Mouse (Mus musculus) midbrain, embryonic 15.5 days (tissue): ENCODE data around the gene Olfr893. TPM values are rescaled to one million over a fixed set of nuclear protein-coding genes. Genes with fewer than 3 reads are reported as not detected.
"Not testable (repeated sequence)": the region's sequence is repeated elsewhere in the genome, so short reads cannot be mapped to it uniquely, and the experiment has no call there.

ENCODE experiments used
- ATAC-seq: fragments of 200-750 bp; cut with Nextera tagmentation; replicated peaks from 2 replicates; pipeline ENCODE4 v1.8.0; 2017; ENCODE audit warnings: moderate TSS enrichment
- H3K27ac ChIP-seq: fragments of 300-500 bp; sonication (generic); 2 replicates; pipeline ENCODE4 v1.5.1; 2015; ENCODE audit warnings: mild to moderate bottlenecking, inconsistent platforms
- H3K27me3 ChIP-seq: fragments of 300-500 bp; sonication (generic); replicated peaks from 2 replicates; pipeline ENCODE4 v1.6.1; 2015; ENCODE audit warnings: inconsistent platforms
- H3K36me3 ChIP-seq: fragments of 300-500 bp; sonication (generic); replicated peaks from 2 replicates; pipeline ENCODE4 v1.6.1; 2015; ENCODE audit warnings: inconsistent platforms
- H3K4me1 ChIP-seq: fragments of 300-500 bp; sonication (generic); 2 replicates; pipeline ENCODE4 v1.6.1; 2015; ENCODE audit warnings: inconsistent platforms
- H3K4me2 ChIP-seq: fragments of 300-500 bp; sonication (generic); 2 replicates; pipeline ENCODE4 v1.6.1; 2015; ENCODE audit warnings: inconsistent platforms, mild to moderate bottlenecking, moderate library complexity
- H3K4me3 ChIP-seq: fragments of 300-500 bp; sonication (generic); 2 replicates; pipeline ENCODE4 v1.5.1; 2015; ENCODE audit warnings: mild to moderate bottlenecking, inconsistent platforms
- H3K9ac ChIP-seq: fragments of 300-500 bp; sonication (generic); 2 replicates; pipeline ENCODE4 v1.6.1; 2015; ENCODE audit warnings: mild to moderate bottlenecking, inconsistent platforms
- H3K9me3 ChIP-seq: fragments of 300-500 bp; sonication (generic); 2 replicates; pipeline ENCODE4 v1.6.1; 2016; ENCODE audit warnings: inconsistent platforms
- WGBS: fragments of 180-500 bp; shearing (Covaris S2); methylation state at CpG from one replicate; pipeline ENCODE4 v1.1.7; 2015; ENCODE audit warnings: mixed read lengths; 5-methylcytosine and 5-hydroxymethylcytosine counted together
- polyA plus RNA-seq: library from polyadenylated mRNA; unstranded; fragments of >200 nt; fragmentation: Nextera tagmentation; extraction: Ambion mirVana; gene quantifications from 2 replicates; pipeline ENCODE4 v1.2.1, GENCODE M21; 2015

The Olfr893 gene
- not detected in 2 replicates for polyA plus RNA-seq

GRCm38 (mm10) chr9:38208065-38208464 is at the start of gene Olfr893:
Gene Olfr893 (plus strand): TSS chr9:38208365.
- no peaks in the 10 kb centered on the region for H3K9me3 ChIP-seq
- H3K27ac ChIP-seq, result no peak within 1 kb of the TSS
- 79% methylated on average over 3 of the region's 3 CpGs for WGBS
- H3K4me2 ChIP-seq, result no peak within 1 kb of the TSS
- H3K9ac ChIP-seq, result no peak within 1 kb of the TSS
- no peak within 1 kb of the TSS for H3K4me3 ChIP-seq
- no peaks in the 10 kb centered on the region for H3K4me1 ChIP-seq
- H3K36me3 ChIP-seq, result no peaks in the 10 kb centered on the region
- no peaks in the 10 kb centered on the region for H3K27me3 ChIP-seq
- ATAC-seq, result no peak

DNA sequence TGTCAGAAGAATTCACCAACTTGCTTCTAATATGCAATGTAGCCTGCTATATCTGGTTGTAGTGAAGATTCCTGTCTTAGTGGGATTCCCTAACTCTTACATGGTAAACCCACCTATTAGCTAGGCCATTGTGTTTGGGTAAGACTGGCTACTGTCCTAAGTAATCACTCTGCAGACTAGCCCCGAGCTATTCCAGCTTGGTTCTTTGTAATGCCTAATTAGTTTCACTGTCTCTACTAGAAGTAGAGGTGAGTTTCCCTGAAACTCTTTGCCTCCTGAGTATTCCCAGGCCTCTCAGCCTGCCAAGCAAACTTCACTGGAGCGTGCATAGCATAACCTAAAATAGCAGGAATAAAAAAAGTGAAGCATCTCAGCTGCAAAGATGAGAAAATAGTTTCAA is 39.8 kb upstream of the Olfr893 start:
- H3K27ac ChIP-seq, H3K9ac ChIP-seq, H3K4me3 ChIP-seq, H3K36me3 ChIP-seq, ATAC-seq, H3K27me3 ChIP-seq, H3K4me1 ChIP-seq, H3K4me2 ChIP-seq, H3K9me3 ChIP-seq: not testable (repeated sequence)
- WGBS, result 46% methylated on average over 2 of the region's 2 CpGs

DNA sequence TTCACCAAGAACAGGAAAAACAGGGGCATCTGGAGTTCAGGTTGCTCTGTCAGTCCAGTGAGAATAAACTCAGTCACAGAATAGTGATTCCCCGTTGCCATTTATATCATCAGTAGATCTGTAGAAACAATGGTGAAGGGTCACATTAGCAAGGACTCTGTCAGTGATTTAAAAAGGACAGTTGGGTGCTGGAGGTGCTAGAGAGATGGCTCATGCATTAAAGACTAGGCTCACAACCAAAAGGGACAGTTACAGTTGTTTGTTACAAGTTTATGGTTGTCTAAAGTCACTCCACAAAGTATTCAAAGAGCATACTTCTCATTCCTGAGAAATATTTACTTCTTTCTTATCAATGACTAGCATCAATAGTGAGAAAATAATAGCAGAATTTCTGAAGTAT is 27.4 kb upstream of the Olfr893 start, which contains the start of gene Olfr891:
Olfr891 (minus strand) TSS at position 101 of the 400 bp plus-strand sequence.
- Histone ChIP-seq H3K27me3 (no peaks in the 10 kb centered on the region), H3K36me3 (no peaks in the 10 kb centered on the region), H3K9ac (no peak within 1 kb of the TSS), H3K27ac (no peak within 1 kb of the TSS), H3K4me1 (no peaks in the 10 kb centered on the region), H3K9me3 (0 out of 2 replicates have a peak, but pooled peaks cover 3% of the 10 kb centered on the region), H3K4me2 (no peak within 1 kb of the TSS), H3K4me3 (no peak within 1 kb of the TSS)
- WGBS, result 88% methylated on average over 1 of the region's 1 CpGs
- no peak for ATAC-seq

DNA sequence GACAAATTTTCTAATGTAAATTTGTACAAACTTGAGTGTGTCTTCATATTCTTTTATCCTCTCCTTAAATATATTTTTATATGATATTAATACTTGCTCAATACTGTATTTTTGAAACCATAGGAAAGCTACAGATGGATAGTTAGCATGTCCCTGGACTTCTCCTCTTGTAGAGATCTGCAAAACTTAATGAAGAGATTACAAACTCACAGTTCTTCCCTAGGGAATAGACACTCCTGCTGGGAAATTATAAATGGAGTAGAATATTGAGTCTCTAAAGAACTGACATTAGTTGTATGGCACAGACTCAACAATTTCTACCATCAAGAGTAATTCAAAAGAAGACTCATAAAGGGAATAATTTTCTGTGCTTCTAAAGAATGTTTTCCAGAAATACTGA is 9.6 kb downstream of the Olfr893 start, which contains the start of gene Olfr894:
Olfr894 (plus strand) TSS at position 301 of the 400 bp plus-strand sequence.
- no peaks in the 10 kb centered on the region for H3K36me3 ChIP-seq
- H3K9me3 ChIP-seq, result no peaks in the 10 kb centered on the region
- H3K4me2 ChIP-seq, result no peak within 1 kb of the TSS
- H3K4me1 ChIP-seq, result no peaks in the 10 kb centered on the region
- H3K4me3 ChIP-seq, result no peak within 1 kb of the TSS
- H3K9ac ChIP-seq, result no peak within 1 kb of the TSS
- no peak within 1 kb of the TSS for H3K27ac ChIP-seq
- no peaks in the 10 kb centered on the region for H3K27me3 ChIP-seq
- ATAC-seq, result no peak

GRCm38 (mm10) chr9:38252474-38252873 is 44.3 kb downstream of the Olfr893 start, which contains the start of gene Olfr143:
Gene Olfr143 (plus strand): TSS chr9:38252774.
- Histone ChIP-seq H3K4me2 (no peak within 1 kb of the TSS), H3K9ac (no peak within 1 kb of the TSS), H3K36me3 (no peaks in the 10 kb centered on the region), H3K4me1 (no peaks in the 10 kb centered on the region), H3K4me3 (no peak within 1 kb of the TSS), H3K27ac (no peak within 1 kb of the TSS), H3K9me3 (no peaks in the 10 kb centered on the region), H3K27me3 (no peaks in the 10 kb centered on the region)
- ATAC-seq, result no peak

Other genes starting within 250 kb of the Olfr893 start
- gene Olfr881, start 216.5 kb upstream of the Olfr893 start, polyA plus RNA-seq, result not detected in 2 replicates
- not detected in 2 replicates for gene Olfr883, start 182.6 kb upstream of the Olfr893 start, polyA plus RNA-seq
- gene Olfr884, start 161.8 kb upstream of the Olfr893 start, polyA plus RNA-seq, result not detected in 2 replicates
- not detected in 2 replicates for gene Olfr885, start 147.0 kb upstream of the Olfr893 start, polyA plus RNA-seq
- gene Olfr887, start 124.3 kb upstream of the Olfr893 start, polyA plus RNA-seq, result not detected in 2 replicates
- gene Olfr888, start 100.2 kb upstream of the Olfr893 start, polyA plus RNA-seq, result not detected in 2 replicates
- gene Olfr889, start 93.2 kb upstream of the Olfr893 start, polyA plus RNA-seq, result 0.05 and 0.08 TPM in 2 replicates
- gene Olfr890, start 65.8 kb upstream of the Olfr893 start, polyA plus RNA-seq, result not detected in 2 replicates
- gene Olfr891, start 27.5 kb upstream of the Olfr893 start, polyA plus RNA-seq, result not detected in 2 replicates
- gene Olfr894, start 9.7 kb downstream of the Olfr893 start, polyA plus RNA-seq, result not detected in 2 replicates
- gene Olfr143, start 44.4 kb downstream of the Olfr893 start, polyA plus RNA-seq, result not detected in 2 replicates
- not detected in 2 replicates for gene Olfr895, start 59.5 kb downstream of the Olfr893 start, polyA plus RNA-seq
- not detected in 2 replicates for gene Olfr896-ps1, start 82.7 kb downstream of the Olfr893 start, polyA plus RNA-seq
- gene Olfr25, start 120.7 kb downstream of the Olfr893 start, polyA plus RNA-seq, result not detected in 2 replicates
- not detected in 2 replicates for gene Olfr898, start 140.0 kb downstream of the Olfr893 start, polyA plus RNA-seq
- not detected in 2 replicates for gene Olfr250, start 158.5 kb downstream of the Olfr893 start, polyA plus RNA-seq
- gene Olfr251, start 168.7 kb downstream of the Olfr893 start, polyA plus RNA-seq, result not detected in 2 replicates
- gene Olfr147, start 193.3 kb downstream of the Olfr893 start, polyA plus RNA-seq, result not detected in 2 replicates
- not detected in 2 replicates for gene Olfr901, start 221.1 kb downstream of the Olfr893 start, polyA plus RNA-seq
- gene Olfr902, start 239.3 kb downstream of the Olfr893 start, polyA plus RNA-seq, result not detected in 2 replicates